Mouse (Mus musculus): Measurements from ENCODE around the gene Nhej1. TPM values are rescaled to one million over a fixed set of nuclear protein-coding genes. Genes with fewer than 3 reads are reported as not detected.

Nhej1 gene
- total and polyA plus RNA-seq, 3 experiments = 1.7 to 5.2 TPM; not detected in 1

DNA sequence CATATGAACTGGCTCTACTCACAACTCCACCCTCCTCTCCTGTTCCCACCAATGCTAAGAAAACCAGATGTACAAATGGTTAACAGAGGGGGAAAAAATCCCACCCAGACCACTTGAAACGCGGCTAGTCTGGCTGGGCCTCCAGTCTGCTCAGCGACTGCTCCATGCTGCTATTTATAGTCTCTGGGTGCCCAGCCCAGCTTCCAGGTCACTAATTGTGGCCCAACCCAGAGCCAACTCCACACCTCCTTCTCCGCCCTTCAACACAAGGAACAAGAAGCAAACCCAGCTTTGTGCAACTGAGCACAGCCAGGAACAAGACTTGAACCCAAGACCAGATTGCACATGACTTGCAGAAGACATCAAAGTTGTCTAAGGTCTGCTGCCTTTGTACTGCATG, 119.0 kb downstream of the Nhej1 start:
- Histone ChIP-seq H3K79me2 (ENCODE audit: control insufficient read depth, insufficient read depth, low read length, poor library complexity) (no peaks in the 10 kb centered on the region), H3K4me1 (ENCODE audit: control insufficient read depth in 1 of 2, insufficient read depth in 2 of 2, low read length in 2 of 2) (no peaks in the 10 kb centered on the region)

DNA sequence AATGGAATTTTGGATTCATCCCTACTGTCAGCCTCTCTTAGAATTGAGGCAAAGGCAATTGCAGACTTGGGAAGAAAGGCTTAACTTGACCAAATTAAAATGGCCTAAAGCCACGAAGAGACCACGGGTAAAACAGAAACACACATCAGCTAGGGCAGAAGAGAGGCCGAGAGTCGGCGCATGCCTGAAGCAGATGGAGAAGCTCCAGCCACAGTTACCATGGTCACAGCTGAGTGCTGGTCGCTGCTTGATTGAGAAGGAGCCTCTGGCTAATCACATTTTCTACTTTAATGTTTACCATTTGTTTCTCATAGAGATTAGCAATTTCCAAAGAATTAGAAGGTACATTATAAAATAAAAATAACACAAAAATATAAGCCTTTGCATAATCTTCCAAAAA, 123.8 kb downstream of the Nhej1 start:
- TF ChIP-seq MAZ (IDR thresholded peaks at IDR 0.05; ENCODE audit: low read depth, low read length) (no peak), MYC (IDR thresholded peaks at IDR 0.05; ENCODE audit: low read depth, low read length) (no peak), MAX (IDR thresholded peaks at IDR 0.05; ENCODE audit: low read length) (no peak), ETS1 (IDR thresholded peaks at IDR 0.05; ENCODE audit: low read depth, low read length) (no peak), MEF2A (IDR thresholded peaks at IDR 0.05; ENCODE audit: extremely low read depth, insufficient replicate concordance, low read depth, low read length, poor library complexity, severe bottlenecking) (no peak), SIN3A (IDR thresholded peaks at IDR 0.05; ENCODE audit: low read length) (no peak), MAFK (IDR thresholded peaks at IDR 0.05; ENCODE audit: borderline replicate concordance, low read depth, low read length) (no peak), KAT2A (conservative IDR thresholded peaks at IDR 0.05; ENCODE audit: low read depth, low read length) (no peak), MYB (IDR thresholded peaks at IDR 0.05; ENCODE audit: low read depth, low read length) (no peak), SMC3 (IDR thresholded peaks at IDR 0.05; ENCODE audit: low read depth, low read length) (no peak), BHLHE40 (IDR thresholded peaks at IDR 0.05; ENCODE audit: borderline replicate concordance, low read depth, low read length) (no peak), ZNF384 (IDR thresholded peaks at IDR 0.05; ENCODE audit: low read depth, low read length) (no peak), USF1 (IDR thresholded peaks at IDR 0.05; ENCODE audit: low read depth, low read length) (no peak), ZMIZ1 (IDR thresholded peaks at IDR 0.05; ENCODE audit: low read depth, low read length) (no peak), ELF1 (IDR thresholded peaks at IDR 0.05; ENCODE audit: low read depth, low read length) (no peak)
- no peak overlapping the region for H3K9ac ChIP-seq (ENCODE audit: control insufficient read depth, low read depth, low read length, poor library complexity, severe bottlenecking)
- DNase-seq (ENCODE audit: low read depth, low spot score) = no peak

More for the DNA sequence above, 119.0 kb downstream of the Nhej1 start:
- H3K9ac ChIP-seq (ENCODE audit: control insufficient read depth, low read depth, low read length, poor library complexity, severe bottlenecking) = no peak overlapping the region
- no peaks in the 10 kb centered on the region for H3K9me3 ChIP-seq (replicated peaks; ENCODE audit: insufficient read depth, low read length)
- no peak for TF ChIP-seq ZMIZ1 (IDR thresholded peaks at IDR 0.05; ENCODE audit: low read depth, low read length)
- no peak for TF ChIP-seq RCOR1 (IDR thresholded peaks at IDR 0.05; ENCODE audit: low read depth, low read length)
- TF ChIP-seq JUND (IDR thresholded peaks at IDR 0.05; ENCODE audit: low read depth, low read length) = no peak
- no peak for TF ChIP-seq ETS1 (IDR thresholded peaks at IDR 0.05; ENCODE audit: low read depth, low read length)
- no peak for TF ChIP-seq USF1 (IDR thresholded peaks at IDR 0.05; ENCODE audit: low read depth, low read length)
- no peak for TF ChIP-seq POLR2AphosphoS2 (IDR thresholded peaks at IDR 0.05; ENCODE audit: low read length)
- no peak for TF ChIP-seq CTCF (IDR thresholded peaks at IDR 0.05 in 2 of 3, conservative IDR thresholded peaks at IDR 0.05 in 1 of 3; ENCODE audit: control insufficient read depth in 1 of 3, insufficient read depth in 1 of 3, low read depth in 2 of 3, low read length in 3 of 3, poor library complexity in 1 of 3, severe bottlenecking in 1 of 3)
- no peak for TF ChIP-seq KAT2A (conservative IDR thresholded peaks at IDR 0.05; ENCODE audit: low read depth, low read length)
- TF ChIP-seq SMC3 (IDR thresholded peaks at IDR 0.05; ENCODE audit: low read depth, low read length) = no peak
- TF ChIP-seq SIN3A (IDR thresholded peaks at IDR 0.05; ENCODE audit: low read length) = no peak
- TF ChIP-seq CHD1 (IDR thresholded peaks at IDR 0.05; ENCODE audit: low read depth, low read length) = no peak
- no peak for TF ChIP-seq MXI1 (IDR thresholded peaks at IDR 0.05; ENCODE audit: low read depth, low read length)
- H3K27ac ChIP-seq (ENCODE audit: control insufficient read depth, low read depth, low read length) = no peak overlapping the region
- no peaks in the 10 kb centered on the region for H3K36me3 ChIP-seq (ENCODE audit: control insufficient read depth in 1 of 2, insufficient read depth in 2 of 2, low read length in 2 of 2)
- H3K27me3 ChIP-seq (ENCODE audit: control insufficient read depth in 1 of 2, insufficient read depth in 2 of 2, low read length in 2 of 2) = peaks cover 0 to 1% of the 10 kb centered on the region in 2 experiments; a peak in 1 of 4 replicates
- no peak for DNase-seq (ENCODE audit: low read depth, low spot score)
- H3K4me3 ChIP-seq (ENCODE audit: control insufficient read depth in 1 of 2, insufficient read depth in 1 of 2, low read depth in 2 of 2, low read length in 2 of 2) = no peak overlapping the region

More for the DNA sequence above, 123.8 kb downstream of the Nhej1 start:
- Histone ChIP-seq H3K27me3 (ENCODE audit: control insufficient read depth in 1 of 2, insufficient read depth in 2 of 2, low read length in 2 of 2) (no peaks in the 10 kb centered on the region), H3K4me1 (ENCODE audit: control insufficient read depth in 1 of 2, insufficient read depth in 2 of 2, low read length in 2 of 2) (peaks cover 2% of the 10 kb centered on the region in 2 experiments; a peak in 2 of 4 replicates), H3K27ac (ENCODE audit: control insufficient read depth, low read depth, low read length) (no peak overlapping the region), H3K4me3 (ENCODE audit: control insufficient read depth in 1 of 2, insufficient read depth in 1 of 2, low read depth in 2 of 2, low read length in 2 of 2) (no peak overlapping the region), H3K36me3 (ENCODE audit: control insufficient read depth in 1 of 2, insufficient read depth in 2 of 2, low read length in 2 of 2) (peaks cover 0 to 5% of the 10 kb centered on the region in 2 experiments; a peak in 2 of 4 replicates), H3K79me2 (ENCODE audit: control insufficient read depth, insufficient read depth, low read length, poor library complexity) (no peaks in the 10 kb centered on the region), H3K9me3 (replicated peaks; ENCODE audit: insufficient read depth, low read length) (no peaks in the 10 kb centered on the region)
